Mouse (Mus musculus) heart, postnatal 25 days (tissue): Measurements from ENCODE around the gene 1700011L22Rik. TPM values are rescaled to one million over a fixed set of nuclear protein-coding genes. Genes with fewer than 3 reads are reported as not detected.

Experiments
- DNase-seq: peaks from one replicate; pipeline ENCODE4 v3.0.0; 2022; ENCODE audit warnings: low spot score
- intact Hi-C: fragments of 180-260 bp; cut with DNase I; formaldehyde crosslinking; loops from one replicate; pipeline ENCODE4 v1.15.1; 2025
- total RNA-seq, 2 experiments: library from RNA; stranded (reverse); gene quantifications; 2 replicates each; pipeline ENCODE4 v1.2.3; 2021

The 1700011L22Rik gene
- total RNA-seq, 2 experiments from 2014 or later, result not detected

- DNase-seq, result no peak
- intact Hi-C loops, result no loop called here
Measured at GRCm38 (mm10) chr8:79196481-79196880, 51.9 kb downstream of the 1700011L22Rik start.

DNA sequence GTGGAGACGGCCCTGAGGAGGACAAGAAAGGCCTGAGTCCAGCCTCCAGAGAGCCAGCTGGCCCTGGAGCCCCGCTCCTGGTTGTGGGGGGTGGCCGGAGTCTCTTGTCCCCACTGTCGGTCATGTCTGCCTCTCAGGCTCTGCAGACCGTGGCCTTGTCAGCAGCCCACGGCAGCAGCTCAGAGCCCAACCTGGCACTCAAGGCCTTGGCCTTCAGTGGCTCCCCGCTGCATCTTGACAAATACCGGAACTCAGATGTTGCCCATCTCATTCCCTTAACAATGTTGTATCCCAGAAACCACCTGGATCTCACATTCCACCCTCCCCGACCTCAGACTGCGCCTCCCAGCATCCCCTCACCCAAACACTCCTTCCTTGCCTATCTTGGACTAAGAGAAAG, 58.3 kb downstream of the 1700011L22Rik start:
- DNase-seq, result no peak
- intact Hi-C loops, result no loop called here

- intact Hi-C loops, result no loop called here
- DNase-seq, result no peak
Measured at GRCm38 (mm10) chr8:79185488-79185887, 62.9 kb downstream of the 1700011L22Rik start.

DNA sequence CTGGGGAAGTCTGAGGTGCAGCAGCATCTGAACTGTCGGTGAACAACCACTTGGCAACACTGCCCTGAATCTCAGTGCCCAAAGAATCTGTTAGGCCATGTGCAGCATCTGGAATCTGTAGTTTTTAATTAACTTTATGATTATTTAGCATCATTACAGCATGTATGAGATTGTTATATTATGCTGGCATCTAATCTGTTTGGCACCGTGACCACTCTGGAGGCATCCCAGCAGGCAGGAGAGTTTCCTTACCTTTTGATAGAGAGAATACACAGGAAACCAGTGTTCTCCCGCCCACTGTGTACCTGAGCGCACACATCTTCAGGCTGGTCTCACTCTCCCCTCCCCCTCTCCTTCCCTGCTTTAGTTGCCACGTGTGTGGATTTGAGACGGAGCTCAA, 68.7 kb downstream of the 1700011L22Rik start:
- no peak for DNase-seq
- intact Hi-C loops, result no loop called here

DNA sequence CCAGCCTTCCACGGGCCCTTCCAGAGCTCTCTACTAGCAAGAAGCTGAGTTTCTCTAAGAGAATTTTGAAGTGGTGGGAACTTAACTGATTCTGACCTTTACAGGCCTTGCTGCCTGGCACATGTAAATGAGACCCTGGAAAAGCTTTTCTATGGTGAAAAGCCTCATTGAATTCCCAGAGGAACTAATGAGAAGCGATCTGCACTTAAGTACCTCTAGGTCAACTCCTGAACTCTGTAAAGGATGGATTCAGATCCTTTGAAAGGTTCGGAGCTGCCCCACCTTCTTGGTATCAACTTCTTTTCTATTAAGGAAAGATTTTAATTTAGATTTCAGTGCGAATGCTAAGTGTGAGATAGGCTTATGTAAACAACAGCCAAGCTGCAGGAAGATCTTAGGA, 72.4 kb downstream of the 1700011L22Rik start:
- intact Hi-C loops, result no loop called here
- DNase-seq, result no peak

DNA sequence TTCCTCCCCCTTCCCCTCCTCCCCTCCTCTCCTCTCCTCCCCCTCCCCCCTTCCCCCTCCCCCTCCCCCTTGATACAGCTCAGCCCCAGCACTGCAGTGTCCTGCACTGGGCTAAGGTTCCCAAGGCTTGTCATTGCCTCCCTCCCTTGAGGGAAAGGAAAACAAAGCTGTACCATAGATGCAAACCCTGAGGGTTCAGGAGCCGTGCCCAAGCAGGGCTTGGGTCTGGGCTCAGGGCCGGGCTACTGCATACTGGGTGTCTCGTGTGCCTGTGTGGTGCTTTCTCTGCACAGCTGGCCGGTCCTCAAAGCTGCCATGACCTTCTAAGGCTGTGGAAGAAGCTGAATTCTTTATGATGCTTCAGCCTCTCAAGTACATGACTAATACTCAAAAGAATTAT, 74.8 kb downstream of the 1700011L22Rik start:
- no peak for DNase-seq
- intact Hi-C loops, result no loop called here

DNA sequence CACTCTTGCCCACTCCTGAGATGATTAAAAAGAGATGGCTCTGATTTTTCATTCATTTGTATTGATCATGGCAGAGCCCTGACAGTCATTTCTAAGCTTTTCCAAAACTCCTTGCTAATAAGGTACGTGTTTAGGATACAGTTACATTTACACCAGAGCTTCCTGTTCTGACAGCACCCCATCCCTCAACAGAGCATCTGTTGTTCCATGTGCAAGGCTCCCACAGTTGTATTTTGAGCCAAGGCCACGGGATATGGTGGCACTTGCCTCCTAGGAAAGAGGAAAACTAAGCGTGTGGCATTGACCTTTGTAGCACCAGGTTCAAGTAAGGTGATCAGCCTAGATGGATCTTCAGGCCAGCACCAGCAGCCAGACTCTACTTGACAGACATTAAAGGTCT, 83.1 kb downstream of the 1700011L22Rik start:
- DNase-seq, result no peak
- intact Hi-C loops, result no loop called here

DNA sequence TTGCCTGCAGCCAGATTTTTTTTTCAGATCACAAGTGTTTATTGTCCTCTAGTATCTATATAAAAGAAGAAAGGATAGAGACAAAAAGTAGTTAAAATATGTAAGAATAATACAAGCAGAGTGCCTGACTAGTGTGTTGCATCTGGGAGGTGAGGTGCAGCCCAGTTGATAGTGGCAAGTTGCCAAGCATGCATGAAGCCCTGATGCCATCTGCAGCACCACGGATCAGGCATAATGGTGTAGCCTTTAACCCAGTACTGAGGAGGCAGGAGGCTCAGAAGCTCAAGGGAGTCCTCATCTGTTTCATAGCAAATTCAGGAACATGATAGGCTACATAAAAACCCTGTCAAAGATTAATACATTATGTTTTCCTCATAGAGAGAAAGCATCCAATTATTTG, 84.0 kb downstream of the 1700011L22Rik start:
- no peak for DNase-seq
- intact Hi-C loops, result no loop called here

DNA sequence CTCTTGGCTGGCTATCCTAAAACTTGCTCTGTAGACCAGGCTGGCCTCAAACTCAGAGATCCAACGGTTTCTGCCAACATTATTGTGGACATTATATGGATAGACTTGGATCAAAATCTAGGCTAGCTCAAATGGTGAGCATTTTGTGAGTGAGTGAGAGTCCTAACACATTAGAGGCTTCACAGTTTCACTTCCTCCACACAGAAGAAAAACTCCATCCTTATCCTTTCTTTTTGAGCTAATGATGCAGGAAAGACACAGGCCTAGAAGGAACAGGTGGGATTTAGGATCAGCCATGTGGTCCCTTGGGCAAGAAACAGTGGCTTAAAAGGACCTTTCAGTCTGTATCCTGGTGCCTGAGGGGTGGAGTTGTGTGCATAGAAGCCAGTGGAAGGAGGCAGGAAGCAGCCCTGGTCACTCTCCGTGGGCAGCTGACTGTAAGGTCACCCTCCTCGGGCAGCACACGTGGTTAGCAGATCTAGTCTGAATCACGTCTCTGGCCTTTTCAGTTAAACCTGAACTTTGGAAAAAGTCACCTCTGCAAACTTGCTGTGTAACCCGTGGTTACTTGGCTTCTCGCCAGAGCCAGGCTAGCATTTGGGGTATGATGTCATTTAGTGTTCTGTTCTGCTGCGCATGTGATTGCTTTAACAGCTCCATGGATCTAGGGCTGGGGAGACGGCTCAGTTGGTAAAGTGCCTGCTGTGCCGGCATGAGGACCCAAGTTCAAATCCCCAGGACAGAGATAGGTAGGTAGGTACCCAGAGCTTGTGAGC, 85.6 kb downstream of the 1700011L22Rik start:
- DNase-seq, result peak; percentile 23
- intact Hi-C loops, result no loop called here

- DNase-seq, result no peak
- intact Hi-C loops, result no loop called here
Measured at GRCm38 (mm10) chr8:79161172-79161778, 87.1 kb downstream of the 1700011L22Rik start.

Other genes starting within 250 kb of the 1700011L22Rik start
- gene Zfp827, start 220.1 kb downstream of the 1700011L22Rik start, total RNA-seq, result 10 to 100 TPM; 13.2 to 13.6 TPM
- gene Mmaa, start 46.4 kb upstream of the 1700011L22Rik start, total RNA-seq, result 10 to 100 TPM; 37.7 to 41.2 TPM
- 10 to 100 TPM; 14.5 to 16.3 TPM for gene Smad1, start 150.9 kb upstream of the 1700011L22Rik start, total RNA-seq